Mouse (Mus musculus) lung, postnatal 36 days (tissue): Measurements from ENCODE around the gene Catsperb.
"Not testable (repeated sequence)": the region's sequence is repeated elsewhere in the genome, so short reads cannot be mapped to it uniquely, and the experiment has no call there.

Source experiments
- DNase-seq: peaks from one replicate; pipeline ENCODE4 v3.0.0; 2022; ENCODE audit warnings: mixed read lengths

The Catsperb gene

DNA sequence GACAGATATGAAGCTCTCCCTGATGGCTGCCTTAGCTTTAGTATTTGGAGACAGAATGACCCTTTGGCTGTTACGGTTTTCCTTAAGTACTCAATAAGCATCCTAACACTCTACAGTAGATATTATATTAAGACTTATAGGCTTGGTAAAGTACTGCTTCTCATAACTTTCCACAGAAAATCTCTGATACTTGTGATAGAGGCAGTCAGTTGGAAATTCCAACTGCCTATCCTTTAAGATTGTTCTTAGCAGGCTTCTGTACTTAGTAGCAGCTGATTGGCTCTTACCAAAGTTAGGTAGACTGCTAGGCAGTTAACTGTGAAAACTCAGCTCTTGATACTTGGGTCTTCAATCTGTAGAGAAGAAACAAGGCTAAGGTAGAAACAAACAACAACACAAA is at the start of gene Catsperb:
Gene Catsperb, plus strand, starts transcription at position 301 of the 400 bp plus-strand sequence.
- not testable (repeated sequence) for DNase-seq

DNA sequence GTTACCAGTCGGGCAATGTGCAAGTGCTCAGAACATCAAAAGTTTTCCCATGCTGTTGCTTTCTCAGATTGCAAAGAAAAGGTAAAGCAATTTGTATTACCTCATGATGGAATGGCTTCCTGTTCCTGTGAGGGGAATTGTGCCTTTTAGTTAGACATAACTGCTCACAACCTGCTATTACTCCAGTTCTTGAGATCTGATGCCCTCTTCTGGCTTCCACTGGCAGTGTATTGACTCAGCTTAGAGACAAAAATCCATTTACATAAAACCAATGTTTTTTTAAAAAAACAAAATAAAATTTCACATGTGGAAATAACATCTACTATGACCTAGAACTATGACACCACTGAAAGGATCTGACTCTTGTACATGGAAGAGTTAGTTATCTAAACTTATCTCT is 43.0 kb upstream of the Catsperb start:
- DNase-seq = not testable (repeated sequence)

DNA sequence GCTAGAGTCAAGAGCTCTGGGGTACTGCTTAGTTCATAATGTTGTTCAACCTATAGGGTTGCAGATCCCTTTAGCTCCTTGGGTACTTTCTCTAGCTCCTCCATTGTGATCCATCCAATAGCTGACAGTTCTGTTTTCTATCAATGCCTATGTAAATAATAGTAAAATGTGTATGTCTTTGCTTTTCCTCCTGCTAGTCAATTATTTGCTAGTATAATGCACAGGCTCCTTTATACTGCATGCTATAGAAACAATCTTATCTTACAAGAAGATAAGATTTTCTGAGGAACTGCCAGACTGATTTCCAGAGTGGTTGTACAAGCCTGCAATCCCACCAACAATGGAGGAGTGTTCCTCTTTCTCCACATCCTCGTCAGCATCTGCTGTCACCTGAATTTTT is 23.0 kb upstream of the Catsperb start:
- not testable (repeated sequence) for DNase-seq

DNA sequence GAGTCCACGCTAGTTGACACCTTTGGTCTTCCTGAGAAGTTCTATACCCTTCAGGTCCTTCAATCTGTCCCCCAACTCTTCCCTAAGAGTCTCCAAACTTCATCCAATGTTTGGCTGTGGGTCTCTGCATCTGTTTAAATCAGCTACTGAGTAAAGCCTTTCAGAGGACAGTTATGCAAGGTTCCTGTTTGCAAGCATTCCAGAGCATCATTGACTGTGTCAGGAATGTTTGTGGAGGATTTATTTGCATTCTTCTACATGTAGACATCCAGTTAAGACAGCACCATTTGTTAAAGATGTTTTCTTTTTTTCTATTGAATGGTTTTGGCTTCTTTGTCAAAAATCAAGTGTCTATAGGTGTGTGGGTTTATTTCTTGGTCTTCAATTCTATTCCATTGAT is 21.7 kb downstream of the Catsperb start:
- no peak for DNase-seq

DNA sequence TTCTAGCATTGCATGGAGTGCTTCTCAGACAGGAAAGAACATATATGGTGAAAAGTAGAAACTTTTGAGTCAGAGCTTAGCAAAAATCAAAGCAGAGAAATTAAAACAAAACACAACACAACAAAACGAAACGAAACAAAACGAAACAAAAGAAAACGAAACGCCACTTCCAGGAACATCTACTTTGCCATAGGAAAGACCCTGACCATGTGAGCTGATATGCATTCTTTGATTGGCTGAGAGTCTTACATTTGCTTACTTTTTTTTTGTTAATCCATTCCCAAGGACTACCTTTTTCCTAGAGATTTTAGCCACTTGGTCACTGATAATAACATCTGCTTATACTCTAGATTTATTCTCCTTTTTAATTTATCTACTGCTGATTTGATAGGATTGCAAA is 57.6 kb downstream of the Catsperb start:
- DNase-seq = no peak

DNA sequence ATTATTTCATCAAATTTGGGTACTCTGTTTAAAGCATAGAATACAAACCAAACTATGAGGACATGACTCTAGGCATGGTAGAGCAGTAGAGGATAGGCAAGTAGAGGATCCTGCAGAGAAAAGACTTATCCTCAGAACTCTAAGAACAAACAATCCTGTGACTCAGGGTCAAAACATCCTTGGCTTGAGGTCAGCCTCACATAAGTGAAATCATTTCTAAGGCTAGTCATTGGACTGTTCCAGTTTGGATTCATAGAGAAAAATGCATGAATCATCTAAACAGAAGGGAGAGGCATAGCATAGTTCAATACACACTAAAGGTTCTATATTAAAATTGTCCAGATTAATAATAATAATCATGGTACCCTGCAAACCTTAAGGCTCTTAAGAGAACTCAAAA is 79.1 kb downstream of the Catsperb start:
- no peak for DNase-seq

DNA sequence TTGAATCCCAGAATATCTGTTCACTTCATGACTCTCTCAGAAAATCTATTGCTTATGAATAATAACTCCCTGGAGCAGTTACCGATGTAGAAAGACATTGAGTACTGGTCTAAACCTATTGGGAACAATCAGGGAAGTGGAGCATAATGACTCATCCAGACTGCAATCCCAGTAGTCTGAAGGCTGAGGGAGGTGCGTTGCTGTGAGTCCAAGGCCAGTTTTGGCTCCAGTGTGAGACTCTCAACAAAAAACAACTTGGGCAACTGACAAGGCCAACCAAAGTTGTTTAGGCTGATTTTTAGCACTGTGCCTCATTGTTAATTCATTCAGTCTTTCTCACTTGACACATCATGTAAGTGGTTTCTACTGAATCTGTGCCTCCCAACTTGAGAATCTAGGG is 106.9 kb downstream of the Catsperb start:
- not testable (repeated sequence) for DNase-seq

DNA sequence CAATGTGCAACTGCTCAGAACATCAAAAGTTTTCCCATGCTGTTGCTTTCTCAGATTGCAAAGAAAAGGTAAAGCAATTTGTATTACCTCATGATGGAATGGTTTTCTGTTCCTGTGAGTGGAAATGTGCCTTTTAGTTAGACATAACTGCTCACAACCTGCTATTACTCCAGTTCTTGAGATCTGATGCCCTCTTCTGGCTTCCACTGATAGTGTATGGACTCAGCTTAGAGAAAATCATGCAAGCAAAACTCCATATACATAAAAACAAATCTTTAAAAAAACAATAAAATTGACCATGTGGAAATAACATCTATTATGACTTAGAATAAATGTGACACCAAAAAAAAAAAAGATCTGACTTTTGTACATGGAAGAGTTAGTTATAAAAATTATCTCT is 202.2 kb downstream of the Catsperb start:
- DNase-seq = not testable (repeated sequence)

DNA sequence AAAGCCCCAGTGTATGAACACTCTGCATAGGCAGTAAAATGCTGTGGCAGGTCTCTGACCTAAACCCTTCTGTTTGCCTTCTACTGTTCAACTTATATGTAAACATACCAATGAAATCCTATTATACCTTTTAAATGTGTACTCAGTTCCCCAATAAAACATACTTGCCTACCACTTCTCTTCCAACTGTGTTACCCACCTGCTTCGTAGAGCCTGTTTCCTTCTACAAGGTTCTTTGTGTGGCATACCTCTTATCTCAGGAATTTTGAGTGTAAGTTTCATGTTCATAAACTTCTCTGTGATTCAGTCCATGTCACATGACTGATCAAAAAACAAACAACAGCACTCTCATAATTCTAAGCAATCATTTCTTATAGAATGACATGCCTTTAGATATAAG is 228.7 kb downstream of the Catsperb start:
- DNase-seq = no peak

DNA sequence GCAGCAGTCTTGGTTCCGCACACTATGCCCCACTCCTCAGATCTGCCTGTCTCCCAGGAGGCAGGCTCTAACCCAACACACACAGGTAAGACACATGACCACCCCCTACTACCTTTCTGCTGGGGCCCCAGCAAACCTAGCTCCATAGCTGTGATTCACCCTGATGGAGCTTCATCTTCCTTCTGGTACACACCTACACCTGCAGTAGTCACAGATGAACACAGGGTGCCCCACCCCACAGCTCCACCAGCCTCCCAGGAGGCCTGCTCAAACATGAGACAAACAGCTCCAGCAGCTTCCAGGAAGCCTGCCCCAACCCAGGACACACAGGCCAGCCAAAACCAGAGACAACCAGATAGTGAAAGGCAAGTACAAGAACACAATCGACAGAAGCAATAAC is 263.0 kb downstream of the Catsperb start:
- no peak for DNase-seq
